Mouse (Mus musculus) MEL (cell line): Measurements from ENCODE around the gene Rnf114. TPM values are rescaled to one million over a fixed set of nuclear protein-coding genes. Genes with fewer than 3 reads are reported as not detected.

Experiments used
- DNase-seq: peaks from one replicate; pipeline ENCODE4 v3.0.0; 2011; ENCODE audit warnings: low read depth, low spot score
- H3K27ac ChIP-seq: 2 replicates; pipeline ENCODE4 v1.5.1; 2012; ENCODE audit warnings: low read depth, mild to moderate bottlenecking, control low read depth, low read length, moderate library complexity; ENCODE audit not compliant: control insufficient read depth
- H3K27me3 ChIP-seq, 2 experiments: fragments of 150-350 bp in 1 of 2; sonication (generic) in 1 of 2; 2 replicates each; pipeline ENCODE4 v1.6.1; 2012; ENCODE audit warnings: low read length in 2 of 2, mild to moderate bottlenecking in 2 of 2, improper control_type of control experiment in 1 of 2, moderate library complexity in 1 of 2; ENCODE audit not compliant: insufficient read depth in 2 of 2, control insufficient read depth in 1 of 2
- H3K36me3 ChIP-seq, 2 experiments: 2 replicates each; pipeline ENCODE4 v1.6.1; 2012 to 2014; ENCODE audit warnings: low read length in 2 of 2, improper control_type of control experiment in 1 of 2, inconsistent platforms in 1 of 2, mild to moderate bottlenecking in 1 of 2; ENCODE audit not compliant: insufficient read depth in 2 of 2, control insufficient read depth in 1 of 2
- H3K4me1 ChIP-seq, 2 experiments: fragments of 150-350 bp in 1 of 2; sonication (generic) in 1 of 2; 2 replicates each; pipeline ENCODE4 v1.6.1; 2012; ENCODE audit warnings: low read length in 2 of 2, improper control_type of control experiment in 1 of 2, mild to moderate bottlenecking in 1 of 2; ENCODE audit not compliant: insufficient read depth in 2 of 2, control insufficient read depth in 1 of 2
- H3K4me3 ChIP-seq, 2 experiments: fragments of 150-350 bp in 1 of 2; sonication (generic) in 1 of 2; 2 replicates each; pipeline ENCODE4 v1.5.1; 2012; ENCODE audit warnings: low read depth in 2 of 2, low read length in 2 of 2, mild to moderate bottlenecking in 2 of 2, moderate library complexity in 2 of 2, control low read depth in 1 of 2, improper control_type of control experiment in 1 of 2; ENCODE audit not compliant: control insufficient read depth in 1 of 2, insufficient read depth in 1 of 2
- H3K79me2 ChIP-seq: 2 replicates; pipeline ENCODE4 v1.6.1; 2012; ENCODE audit warnings: mild to moderate bottlenecking, low read length, moderate library complexity; ENCODE audit not compliant: control insufficient read depth, poor library complexity, insufficient read depth
- H3K9ac ChIP-seq: 2 replicates; pipeline ENCODE4 v1.6.1; 2012; ENCODE audit warnings: low read depth, mild to moderate bottlenecking, control low read depth, low read length, moderate library complexity; ENCODE audit not compliant: control insufficient read depth, poor library complexity, severe bottlenecking
- H3K9me3 ChIP-seq: fragments of 150-350 bp; sonication (generic); replicated peaks from 2 replicates; pipeline ENCODE4 v1.6.1; 2012; ENCODE audit warnings: mild to moderate bottlenecking, low read length, improper control_type of control experiment, moderate library complexity; ENCODE audit not compliant: insufficient read depth
- CTCF ChIP-seq, 3 experiments: IDR thresholded peaks in 2 of 3; conservative IDR thresholded peaks in 1 of 3; 2 replicates each; pipeline ENCODE4 v1.5.1; 2011 to 2012; ENCODE audit warnings: low read length in 3 of 3, low read depth in 2 of 3, mild to moderate bottlenecking in 2 of 3, improper control_type of control experiment in 1 of 3, inconsistent platforms in 1 of 3, mixed read lengths in 1 of 3, moderate library complexity in 1 of 3; ENCODE audit not compliant: control insufficient read depth in 1 of 3, insufficient read depth in 1 of 3, poor library complexity in 1 of 3, severe bottlenecking in 1 of 3
- ELF1 ChIP-seq: IDR thresholded peaks from 2 replicates; pipeline ENCODE4 v1.6.1; 2014; ENCODE audit warnings: low read depth, mild to moderate bottlenecking, inconsistent platforms, low read length, improper control_type of control experiment, moderate library complexity
- HCFC1 ChIP-seq: IDR thresholded peaks from 2 replicates; pipeline ENCODE4 v1.6.1; 2012; ENCODE audit warnings: low read depth, mild to moderate bottlenecking, inconsistent platforms, low read length, improper control_type of control experiment, moderate library complexity
- JUND ChIP-seq: IDR thresholded peaks from 2 replicates; pipeline ENCODE4 v1.6.1; 2011; ENCODE audit warnings: low read depth, mild to moderate bottlenecking, improper control_type of control experiment, low read length
- MAFK ChIP-seq: IDR thresholded peaks from 2 replicates; pipeline ENCODE4 v1.6.1; 2011; ENCODE audit warnings: low read depth, mild to moderate bottlenecking, low read length, improper control_type of control experiment, borderline replicate concordance
- MEF2A ChIP-seq: IDR thresholded peaks from 2 replicates; pipeline ENCODE4 v1.6.1; 2014; ENCODE audit warnings: low read depth, mild to moderate bottlenecking, inconsistent platforms, low read length, improper control_type of control experiment; ENCODE audit not compliant: poor library complexity, insufficient replicate concordance, severe bottlenecking; ENCODE audit errors: extremely low read depth
- MYC ChIP-seq: IDR thresholded peaks from 2 replicates; pipeline ENCODE4 v1.6.1; 2011; ENCODE audit warnings: low read depth, mild to moderate bottlenecking, low read length, improper control_type of control experiment, moderate library complexity
- NELFE ChIP-seq: IDR thresholded peaks from 2 replicates; pipeline ENCODE4 v1.6.1; 2011; ENCODE audit warnings: low read depth, low read length, improper control_type of control experiment
- POLR2AphosphoS2 ChIP-seq: IDR thresholded peaks from 2 replicates; pipeline ENCODE4 v1.6.1; 2011; ENCODE audit warnings: low read length, improper control_type of control experiment
- RAD21 ChIP-seq: IDR thresholded peaks from 2 replicates; pipeline ENCODE4 v1.6.1; 2011; ENCODE audit warnings: mild to moderate bottlenecking, low read depth, low read length, improper control_type of control experiment
- SMC3 ChIP-seq: IDR thresholded peaks from 2 replicates; pipeline ENCODE4 v1.6.1; 2011; ENCODE audit warnings: low read depth, low read length, improper control_type of control experiment
- TBP ChIP-seq: IDR thresholded peaks from 2 replicates; pipeline ENCODE4 v1.8.0; 2011; ENCODE audit warnings: low read depth, low read length, improper control_type of control experiment
- TCF12 ChIP-seq: IDR thresholded peaks from 2 replicates; pipeline ENCODE4 v1.6.1; 2014; ENCODE audit warnings: low read depth, mild to moderate bottlenecking, inconsistent platforms, low read length, improper control_type of control experiment, moderate library complexity
- USF1 ChIP-seq: IDR thresholded peaks from 2 replicates; pipeline ENCODE4 v1.6.1; 2014; ENCODE audit warnings: low read depth, mild to moderate bottlenecking, inconsistent platforms, low read length, improper control_type of control experiment, moderate library complexity
- USF2 ChIP-seq, 2 experiments: IDR thresholded peaks; 2 replicates each; pipeline ENCODE4 v1.6.1; 2011 to 2012; ENCODE audit warnings: improper control_type of control experiment in 2 of 2, low read length in 2 of 2, borderline replicate concordance in 1 of 2, inconsistent platforms in 1 of 2, low read depth in 1 of 2, mild to moderate bottlenecking in 1 of 2; ENCODE audit not compliant: insufficient read depth in 1 of 2
- polyA plus RNA-seq, 2 experiments: library from polyadenylated mRNA; stranded (reverse) in 1 of 2; unstranded in 1 of 2; fragments of >175 nt in 1 of 2; fragments of >200 nt in 1 of 2; gene quantifications; 2 replicates each; pipeline versions ENCODE4 v1.2.1 to v1.2.4; 2012; ENCODE audit warnings: low replicate concordance in 2 of 2, low read depth in 1 of 2; ENCODE audit not compliant: insufficient read length in 2 of 2, insufficient read depth in 1 of 2, missing spikeins in 1 of 2
- total RNA-seq: library from RNA; depleted of rRNA; stranded (reverse); fragments of 300-350 nt; gene quantifications from 2 replicates; pipeline ENCODE4 v1.2.3, GENCODE M21; 2012

The Rnf114 gene
- total and polyA plus RNA-seq, 3 experiments = 44.0 to 49.2 TPM; not detected in 1

DNA sequence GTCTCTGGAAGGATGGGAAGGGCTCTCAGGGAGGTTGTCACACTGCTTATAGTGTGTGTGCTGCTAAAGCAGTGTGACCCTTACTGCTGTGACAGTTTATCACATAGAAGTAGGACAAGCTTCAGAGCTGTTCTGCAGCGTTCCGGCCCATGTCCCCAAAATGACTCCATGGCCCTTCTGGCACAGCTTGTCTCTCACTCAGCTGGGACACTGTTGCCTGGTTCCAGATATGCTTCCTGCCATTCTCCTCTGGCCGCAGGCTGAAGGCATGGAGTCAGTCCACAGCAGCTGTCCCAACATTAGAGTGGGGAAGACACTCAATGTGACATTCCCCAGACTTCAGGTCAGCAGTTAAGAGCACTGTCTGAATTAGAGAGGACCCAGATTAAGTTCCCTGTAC is 33.9 kb upstream of the Rnf114 start:
- Histone ChIP-seq H3K4me3 (no peak overlapping the region), H3K9ac (no peak overlapping the region), H3K27ac (no peak overlapping the region), H3K9me3 (no peaks in the 10 kb centered on the region), H3K4me1 (no peaks in the 10 kb centered on the region; a peak in 1 of 4 replicates), H3K36me3 (peaks cover 0 to 6% of the 10 kb centered on the region in 2 experiments; a peak in 2 of 4 replicates), H3K79me2 (no peaks in the 10 kb centered on the region), H3K27me3 (no peaks in the 10 kb centered on the region)
- TF ChIP-seq NELFE = no peak
- DNase-seq = no peak

DNA sequence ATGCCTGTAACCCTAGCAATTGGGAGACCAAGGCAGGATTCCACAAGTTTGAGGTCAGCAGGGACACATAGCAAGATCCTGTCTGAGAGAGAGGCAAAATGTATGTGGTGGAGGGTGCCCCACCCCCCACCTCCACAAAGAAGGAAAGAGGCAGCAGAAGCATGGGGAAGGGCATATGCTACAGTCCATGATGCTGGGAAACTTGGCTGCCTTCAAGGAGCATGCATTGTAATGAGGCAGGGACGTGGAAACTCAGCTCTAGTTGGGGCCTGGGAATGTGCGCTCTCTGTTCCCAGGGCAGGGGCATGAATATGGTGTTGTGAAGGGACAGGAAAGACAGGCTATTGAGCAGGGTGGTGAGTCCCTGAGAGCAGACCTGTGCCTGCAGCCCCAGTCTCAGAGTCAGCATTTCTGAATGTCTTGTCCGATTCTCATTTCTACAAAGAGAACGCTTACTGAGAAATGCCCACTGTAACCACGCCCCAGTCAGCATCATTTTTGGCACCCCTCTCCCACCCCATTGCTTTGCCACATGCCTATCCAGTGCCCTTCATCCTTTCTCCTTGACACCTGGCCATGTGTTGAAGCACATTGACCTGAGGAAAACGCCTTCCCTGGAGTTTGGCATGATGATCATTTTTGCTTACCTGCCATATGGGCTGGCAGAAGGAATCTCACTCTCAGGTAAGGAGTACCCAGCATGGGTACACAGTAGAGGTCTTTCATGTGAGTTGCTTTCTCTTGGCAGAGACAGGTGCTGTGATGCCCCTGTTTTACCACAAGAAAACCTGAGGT is 33.2 kb upstream of the Rnf114 start:
- peaks cover 0 to 6% of the 10 kb centered on the region in 2 experiments; a peak in 2 of 4 replicates for H3K36me3 ChIP-seq

GRCm38 (mm10) chr2:167462954-167463353 is 29.5 kb upstream of the Rnf114 start:
- H3K4me3 ChIP-seq = no peak overlapping the region
- H3K9me3 ChIP-seq = no peaks in the 10 kb centered on the region
- no peak overlapping the region for H3K9ac ChIP-seq
- H3K27me3 ChIP-seq = no peaks in the 10 kb centered on the region
- TF ChIP-seq JUND (no peak), SMC3 (peak; percentile 46), MAFK (no peak), ELF1 (no peak), CTCF (IDR thresholded peaks at IDR 0.05 in 2 of 3, conservative IDR thresholded peaks at IDR 0.05 in 1 of 3; ENCODE audit: control insufficient read depth in 1 of 3, insufficient read depth in 1 of 3, low read depth in 2 of 3, low read length in 3 of 3, poor library complexity in 1 of 3, severe bottlenecking in 1 of 3) (peak; percentile 69 to 85 (median 81)), RAD21 (peak; percentile 35), TCF12 (no peak), MEF2A (no peak), USF2 (IDR thresholded peaks at IDR 0.05; ENCODE audit: borderline replicate concordance in 1 of 2, insufficient read depth in 1 of 2, low read depth in 1 of 2, low read length in 2 of 2) (no peak), USF1 (no peak)
- no peaks in the 10 kb centered on the region for H3K4me1 ChIP-seq
- H3K36me3 ChIP-seq = peaks cover 0 to 4% of the 10 kb centered on the region in 2 experiments; a peak in 2 of 4 replicates
- peak; percentile 47 for DNase-seq
- H3K27ac ChIP-seq = no peak overlapping the region
- H3K79me2 ChIP-seq = no peaks in the 10 kb centered on the region

More for the DNA sequence above, 33.2 kb upstream of the Rnf114 start:
- TF ChIP-seq TBP = no peak
- TF ChIP-seq MYC = no peak
- no peak for TF ChIP-seq NELFE
- no peak for TF ChIP-seq POLR2AphosphoS2
- no peak for TF ChIP-seq HCFC1
- TF ChIP-seq, all 39 proteins: peak for 0
- Histone ChIP-seq H3K27ac (no peak overlapping the region), H3K27me3 (no peaks in the 10 kb centered on the region), H3K4me3 (no peak overlapping the region), H3K79me2 (no peaks in the 10 kb centered on the region), H3K9me3 (no peaks in the 10 kb centered on the region), H3K4me1 (no peaks in the 10 kb centered on the region; a peak in 1 of 4 replicates), H3K9ac (no peak overlapping the region)
- no peak for DNase-seq
